Mouse (Mus musculus) heart, postnatal 0 days (tissue): Measurements from ENCODE around the gene Yy1.

Experiments
- CTCF ChIP-seq: IDR thresholded peaks from 2 replicates; pipeline ENCODE4 v1.5.1; 2016; ENCODE audit warnings: antibody characterized with exemption, control low read depth, low read depth
- EP300 ChIP-seq: IDR thresholded peaks from 2 replicates; pipeline ENCODE4 v1.6.1; 2016; ENCODE audit warnings: antibody characterized with exemption, low read depth

DNA sequence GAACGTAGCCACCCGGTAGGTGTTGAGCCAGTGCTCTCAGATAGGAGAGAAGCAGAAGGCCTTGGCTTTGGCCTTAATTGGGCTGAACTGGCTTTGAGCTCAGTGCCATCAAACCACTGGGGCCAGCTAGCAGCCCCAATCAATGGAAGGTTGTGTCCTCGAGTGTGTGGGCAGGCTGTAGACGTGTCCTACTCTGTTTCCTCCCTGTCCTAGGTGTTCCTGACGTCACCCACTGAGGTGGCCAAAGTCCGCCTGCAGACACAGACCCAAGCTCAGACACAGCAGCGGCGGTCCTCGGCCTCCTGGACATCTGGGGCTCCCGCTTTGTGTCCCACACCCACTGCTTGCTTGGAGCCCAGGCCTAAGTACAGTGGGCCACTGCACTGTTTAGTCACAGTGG, 62.3 kb downstream of the Yy1 start:
- TF ChIP-seq CTCF: no peak
- TF ChIP-seq EP300: no peak
